Mouse (Mus musculus) lung, postnatal 0 days (tissue): ENCODE data around the gene Gbp3.
"Not testable (repeated sequence)": the region's sequence is repeated elsewhere in the genome, so short reads cannot be mapped to it uniquely, and the experiment has no call there.

Source experiments
- CTCF ChIP-seq: IDR thresholded peaks from 2 replicates; pipeline ENCODE4 v1.5.1; 2016; ENCODE audit warnings: antibody characterized with exemption, mild to moderate bottlenecking
- EP300 ChIP-seq: IDR thresholded peaks from 2 replicates; pipeline ENCODE4 v1.6.1; 2016; ENCODE audit warnings: antibody characterized with exemption, mild to moderate bottlenecking, control low read depth

DNA sequence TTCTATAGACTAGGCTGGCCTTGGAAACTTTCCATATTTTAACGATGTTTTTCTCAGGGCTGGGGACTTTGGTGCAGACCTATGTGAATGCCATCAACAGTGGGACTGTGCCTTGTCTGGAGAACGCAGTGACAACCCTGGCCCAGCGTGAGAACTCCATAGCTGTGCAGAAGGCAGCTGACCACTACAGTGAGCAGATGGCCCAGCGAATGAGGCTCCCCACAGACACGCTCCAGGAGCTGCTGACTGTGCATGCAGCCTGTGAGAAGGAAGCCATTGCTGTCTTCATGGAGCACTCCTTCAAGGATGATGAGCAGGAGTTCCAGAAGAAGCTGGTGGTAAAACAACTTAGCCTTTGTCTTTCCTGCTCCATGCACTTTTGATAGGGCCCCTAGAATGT, 7.7 kb downstream of the Gbp3 start:
- TF ChIP-seq CTCF, EP300: not testable (repeated sequence)
